Mouse (Mus musculus): ENCODE data around the gene Parg. TPM values are rescaled to one million over a fixed set of nuclear protein-coding genes. Genes with fewer than 3 reads are reported as not detected.
"Not testable (repeated sequence)": the region's sequence is repeated elsewhere in the genome, so short reads cannot be mapped to it uniquely, and the experiment has no call there.

The Parg gene
- total and polyA plus RNA-seq, 3 experiments: 36.3 to 66.1 (median 40.6) TPM

- H3K36me3 ChIP-seq (replicated peaks in 1 of 2; ENCODE audit: control insufficient read depth in 1 of 2, insufficient read depth in 1 of 2, low read length in 1 of 2): peaks cover 60 to 84% of the 10 kb centered on the region in 2 experiments
These were observed 9.3 kb upstream of the Parg start for GRCm38 (mm10) chr14:32192437-32192836.

GRCm38 (mm10) chr14:32193557-32193956, 8.2 kb upstream of the Parg start:
- H3K9ac ChIP-seq (ENCODE audit: insufficient read depth, low read depth); H3K4me2 ChIP-seq (ENCODE audit: insufficient read depth, low read depth, poor library complexity, severe bottlenecking); H3K4me3 ChIP-seq (replicated peaks in 1 of 3; ENCODE audit: low read depth in 2 of 3, low read length in 2 of 3, poor library complexity in 1 of 3); H3K9me3 ChIP-seq (replicated peaks; ENCODE audit: low read length); dilution Hi-C loops (cut with MboI; ENCODE audit: extremely low pct_ligation_motif_present, extremely low pct_unique_long_range_greater_than_20kb, low sequenced_read_pairs); H3K27me3 ChIP-seq (replicated peaks); H3K4me1 ChIP-seq (ENCODE audit: control insufficient read depth in 1 of 2, insufficient read depth in 2 of 2); H3K27ac ChIP-seq (ENCODE audit: insufficient read depth, low read depth); in situ Hi-C loops (cut with MboI; ENCODE audit: low pct_ligation_motif_present, low pct_unique_long_range_greater_than_20kb, low sequenced_read_pairs): not testable (repeated sequence)
- Histone ChIP-seq H3K79me2 (replicated peaks; ENCODE audit: control insufficient read depth, extremely low read depth, insufficient read depth, poor library complexity, severe bottlenecking) (peaks cover 39% of the 10 kb centered on the region), H3K36me3 (replicated peaks in 1 of 2; ENCODE audit: control insufficient read depth in 1 of 2, insufficient read depth in 1 of 2, low read length in 1 of 2) (peaks cover 58 to 86% of the 10 kb centered on the region in 2 experiments)
- DNase-seq (ENCODE audit: extremely low read depth): peak; percentile 34
- peak in 1 of 2 experiments; percentile 66; a peak in 2 of 4 replicates for TF ChIP-seq CTCF (conservative IDR thresholded peaks at IDR 0.05 in 1 of 2, IDR thresholded peaks at IDR 0.05 in 1 of 2; ENCODE audit: low read depth in 2 of 2, low read length in 2 of 2)

More at GRCm38 (mm10) chr14:32192437-32192836, 9.3 kb upstream of the Parg start:
- no peak overlapping the region for H3K27ac ChIP-seq (ENCODE audit: insufficient read depth, low read depth)
- H3K9me3 ChIP-seq (replicated peaks; ENCODE audit: low read length): no peaks in the 10 kb centered on the region
- no peaks in the 10 kb centered on the region for H3K27me3 ChIP-seq (replicated peaks)
- in situ Hi-C loops (cut with MboI; ENCODE audit: low pct_ligation_motif_present, low pct_unique_long_range_greater_than_20kb, low sequenced_read_pairs) (no loop called here), dilution Hi-C loops (cut with MboI; ENCODE audit: extremely low pct_ligation_motif_present, extremely low pct_unique_long_range_greater_than_20kb, low sequenced_read_pairs) (no loop called here)
- H3K4me2 ChIP-seq (ENCODE audit: insufficient read depth, low read depth, poor library complexity, severe bottlenecking): no peak overlapping the region
- TF ChIP-seq SMC3 (IDR thresholded peaks at IDR 0.05; ENCODE audit: low read depth, low read length) (peak; percentile 66), ETS1 (conservative IDR thresholded peaks at IDR 0.05; ENCODE audit: low read depth, low read length) (no peak), RAD21 (IDR thresholded peaks at IDR 0.05; ENCODE audit: low read depth, low read length) (peak; percentile 49), CTCF (conservative IDR thresholded peaks at IDR 0.05 in 1 of 2, IDR thresholded peaks at IDR 0.05 in 1 of 2; ENCODE audit: low read depth in 2 of 2, low read length in 2 of 2) (peak; percentile 28 to 76; a peak in 3 of 4 replicates), UBTF (IDR thresholded peaks at IDR 0.05; ENCODE audit: low read depth, low read length) (no peak)
- no peak overlapping the region for H3K4me3 ChIP-seq (replicated peaks in 1 of 3; ENCODE audit: low read depth in 2 of 3, low read length in 2 of 3, poor library complexity in 1 of 3)
- no peak overlapping the region for H3K9ac ChIP-seq (ENCODE audit: insufficient read depth, low read depth)
- H3K79me2 ChIP-seq (replicated peaks; ENCODE audit: control insufficient read depth, extremely low read depth, insufficient read depth, poor library complexity, severe bottlenecking): peaks cover 29% of the 10 kb centered on the region
- DNase-seq (ENCODE audit: extremely low read depth): peak; percentile 54
- peaks cover 0 to under 1% of the 10 kb centered on the region in 2 experiments; a peak in 1 of 4 replicates for H3K4me1 ChIP-seq (ENCODE audit: control insufficient read depth in 1 of 2, insufficient read depth in 2 of 2)

GRCm38 (mm10) chr14:32201354-32201753, 395 bp upstream of the Parg start:
- dilution Hi-C loops (cut with MboI; ENCODE audit: extremely low pct_ligation_motif_present, extremely low pct_unique_long_range_greater_than_20kb, low sequenced_read_pairs): no loop called here
- H3K9me3 ChIP-seq (replicated peaks; ENCODE audit: low read length): peaks cover 7% of the 10 kb centered on the region
- peaks cover 9 to 28% of the 10 kb centered on the region in 2 experiments for H3K4me1 ChIP-seq (ENCODE audit: control insufficient read depth in 1 of 2, insufficient read depth in 2 of 2)
- H3K4me2 ChIP-seq (ENCODE audit: insufficient read depth, low read depth, poor library complexity, severe bottlenecking): peak overlapping the region; percentile 98; the same call in 1 of the 2 replicates
- DNase-seq (ENCODE audit: extremely low read depth): peak; percentile 28
- no peak overlapping the region for H3K27ac ChIP-seq (ENCODE audit: insufficient read depth, low read depth)
- peaks cover 21 to 46% of the 10 kb centered on the region in 2 experiments for H3K36me3 ChIP-seq (replicated peaks in 1 of 2; ENCODE audit: control insufficient read depth in 1 of 2, insufficient read depth in 1 of 2, low read length in 1 of 2)
- TF ChIP-seq MYC (IDR thresholded peaks at IDR 0.05; ENCODE audit: low read depth, low read length): 0 out of 2 replicates have a peak, but pooled peaks have one; percentile 73
- 0 out of 2 replicates have a peak, but pooled peaks have one; percentile 4 for TF ChIP-seq BHLHE40 (IDR thresholded peaks at IDR 0.05; ENCODE audit: low read depth, low read length)
- no peak for TF ChIP-seq IRF4 (IDR thresholded peaks at IDR 0.05; ENCODE audit: low read depth, low read length)
- TF ChIP-seq MAZ (IDR thresholded peaks at IDR 0.05; ENCODE audit: low read depth, low read length): no peak
- peak; percentile 63; the same call in 1 of the 2 replicates for TF ChIP-seq MAX (IDR thresholded peaks at IDR 0.05; ENCODE audit: low read length)
- TF ChIP-seq GABPA (IDR thresholded peaks at IDR 0.05; ENCODE audit: insufficient replicate concordance, low read depth, low read length): no peak
- peak; percentile 86; the same call in 1 of the 2 replicates for TF ChIP-seq MXI1 (IDR thresholded peaks at IDR 0.05; ENCODE audit: low read depth, low read length)
- TF ChIP-seq TBP (conservative IDR thresholded peaks at IDR 0.05; ENCODE audit: low read depth, low read length): 0 out of 2 replicates have a peak, but pooled peaks have one; percentile 16
- TF ChIP-seq UBTF (IDR thresholded peaks at IDR 0.05; ENCODE audit: low read depth, low read length): no peak
- peak overlapping the region; percentile 66 for H3K9ac ChIP-seq (ENCODE audit: insufficient read depth, low read depth)
- in situ Hi-C loops (cut with MboI; ENCODE audit: low pct_ligation_motif_present, low pct_unique_long_range_greater_than_20kb, low sequenced_read_pairs): no loop called here
- peak overlapping the region; percentile 87 to 98 (median 94) for H3K4me3 ChIP-seq (replicated peaks in 1 of 3; ENCODE audit: low read depth in 2 of 3, low read length in 2 of 3, poor library complexity in 1 of 3)
- H3K79me2 ChIP-seq (replicated peaks; ENCODE audit: control insufficient read depth, extremely low read depth, insufficient read depth, poor library complexity, severe bottlenecking): peaks cover 67% of the 10 kb centered on the region
- H3K27me3 ChIP-seq (replicated peaks): no peaks in the 10 kb centered on the region
